Mouse (Mus musculus): ENCODE measurements at regions not wholly inside any gene's neighbourhood (a gene's known extent, or its start where the extent isn't known, plus 50 kb on each side); places are given as distances from the start of the nearest gene placed in this dataset.

- no peak for DNase-seq (ENCODE audit: low spot score in 2 of 2)
Measured at GRCm38 (mm10) chr9:14215171-14215782, 59.6 kb upstream of the Sesn3 start.

- DNase-seq (ENCODE audit: low spot score in 2 of 2) = no peak
Measured at GRCm38 (mm10) chr9:14215961-14216360, 58.9 kb upstream of the Sesn3 start.

GRCm38 (mm10) chr9:14222936-14223335, 51.9 kb upstream of the Sesn3 start:
- no peak for DNase-seq (ENCODE audit: low spot score in 2 of 2)

Measured in spleen, postnatal 4 days (tissue).